18 mouse cellular contexts compared by ENCODE assay signal in the genomic region with DNA sequence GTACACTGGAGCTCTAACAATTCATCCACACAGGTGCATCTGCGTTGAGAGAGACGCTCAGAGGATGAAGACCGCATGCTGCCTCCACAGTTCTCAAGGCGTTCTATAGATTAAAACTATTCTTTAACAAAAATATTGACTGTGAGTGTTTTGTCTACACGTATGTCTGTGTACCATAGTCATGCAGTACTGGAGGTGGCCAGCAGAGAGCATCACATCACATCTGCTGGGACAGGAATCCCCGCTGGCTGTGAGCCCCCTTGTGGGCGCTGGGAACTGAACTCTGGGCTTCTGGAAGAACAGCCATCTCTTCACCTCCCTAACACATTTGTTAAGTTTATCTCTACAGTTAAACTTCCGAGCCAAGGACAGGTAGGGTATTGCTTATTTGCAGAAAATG. TPM values are rescaled to one million over a fixed set of nuclear protein-coding genes. Genes with fewer than 3 reads are reported as not detected.
A peak's percentile ranks its signal among the peaks of the same experiment; 100 is the strongest.
DNase-seq lines count a peak whose midpoint lies in the region; ATAC-seq and TF ChIP-seq lines count a peak whose summit lies in the region.
"Had no signal": no experiment of that assay in that cellular context is flagged by ENCODE, and none has a peak within 500 bp of the region (broad histone marks: within the 10 kb centered on the region; RNA-seq: fewer than 3 reads in every experiment).

No protein-coding gene starts in this region.

- peak; percentile 14 for TF ChIP-seq CTCF in left cerebral cortex, adult 2 months (IDR thresholded peaks at IDR 0.05)
- TF ChIP-seq CTCF in thymus, adult 2 months (IDR thresholded peaks at IDR 0.05; ENCODE audit: borderline replicate concordance, control insufficient read depth, extremely low read depth, insufficient read depth, low read length, poor library complexity), result no peak

- no peak for ATAC-seq in CD4-positive, CD25-positive, alpha-beta regulatory T cell, adult 4 months

- 90% methylated on average over 8 of the region's 8 CpGs for WGBS in thymus, adult 2 months

- no peak overlapping the region for H3K4me3 ChIP-seq in left cerebral cortex, adult 2 months
- no peak overlapping the region for H3K4me3 ChIP-seq in thymus, adult 2 months (ENCODE audit: control insufficient read depth, insufficient read depth, low read length)
- H3K4me3 ChIP-seq: limb, embryonic 12.5 days; myocyte had no signal

- H3K36me3 ChIP-seq in thymus, adult 2 months (ENCODE audit: control insufficient read depth, insufficient read depth, low read length), result no peaks in the 10 kb centered on the region
- H3K36me3 ChIP-seq: limb, embryonic 12.5 days had no signal

- no peak for TF ChIP-seq POLR2A in thymus, adult 2 months (IDR thresholded peaks at IDR 0.05; ENCODE audit: control insufficient read depth, extremely low read depth, insufficient read depth, low read length, poor library complexity)

- H3K27ac ChIP-seq in left cerebral cortex, adult 2 months, result no peak overlapping the region
- H3K27ac ChIP-seq in thymus, adult 2 months (ENCODE audit: control insufficient read depth, insufficient read depth, low read length), result no peak overlapping the region
- H3K27ac ChIP-seq: hindbrain, embryonic 14.5 days; limb, embryonic 12.5 days had no signal

- intact Hi-C loops in left cerebral cortex, adult 2 months (cut with DNase I), result no loop called here

- H3K27me3 ChIP-seq in thymus, adult 2 months (ENCODE audit: control insufficient read depth, insufficient read depth, low read length), result no peaks in the 10 kb centered on the region; the same call in 1 of the 2 replicates

- peak; percentile 34 for DNase-seq in CD4-positive, CD25-positive, alpha-beta regulatory T cell, adult 2 months (ENCODE audit: low read depth, low spot score)
- no peak for DNase-seq in left cerebral cortex, adult 2 months (ENCODE audit: extremely low spot score in 1 of 2, low spot score in 2 of 2)
- DNase-seq in left cerebral cortex, adult 11 months (ENCODE audit: low spot score), result no peak
- peak; percentile 20 for DNase-seq in thymus, postnatal 25 days
- DNase-seq in thymus, adult 2 months, result no peak
- peak; percentile 54 for DNase-seq in thymus, postnatal 4 days
- no peak for DNase-seq in layer of hippocampus, postnatal 25 days (ENCODE audit: extremely low spot score in 1 of 2, low spot score in 1 of 2)
- DNase-seq: adrenal gland, adult 8-10 months; cerebellum, postnatal 14 days; layer of hippocampus, adult 9-11 months had no signal

- no peaks in the 10 kb centered on the region for H3K4me1 ChIP-seq in thymus, adult 2 months (replicated peaks; ENCODE audit: control insufficient read depth, insufficient read depth, low read length)

RNA-seq across cellular contexts. Expression of a gene that starts 7.2 kb away (rescaled TPM):
- polyA plus RNA-seq in CD4-positive, CD25-positive, alpha-beta regulatory T cell, adult 4 months (2017; shearing (Covaris generic)), result 1 to 10 TPM in 1 of 2 experiments, under 1 TPM in 1; 0.75 to 1.1 TPM
- not detected for total RNA-seq in left cerebral cortex, adult 2 months (2021)
- 4.9 and 7.5 TPM in 2 replicates for polyA plus RNA-seq in thymus, adult 2 months (2012; rRNA removed)
- under 1 TPM; 0.59 to 0.68 TPM for total RNA-seq in layer of hippocampus, postnatal 25 days (2021)
- polyA plus RNA-seq: kidney, embryonic 14.5 days had no signal

RNA-seq across cellular contexts. Expression of a gene that starts 21.2 kb away (rescaled TPM):
- not detected for polyA plus RNA-seq in CD4-positive, CD25-positive, alpha-beta regulatory T cell, adult 4 months (2017; shearing (Covaris generic))
- total RNA-seq in left cerebral cortex, adult 2 months (2021), result under 1 TPM; 0.20 to 0.23 TPM
- 0.24 TPM in 1 of 2 replicates, not detected in the other for polyA plus RNA-seq in thymus, adult 2 months (2012; rRNA removed)
- total RNA-seq in layer of hippocampus, postnatal 25 days (2021), result under 1 TPM; 0.34 to 0.45 TPM
- total RNA-seq: adrenal gland, adult 8-10 months had no signal
- polyA plus RNA-seq: embryonic facial prominence, embryonic 11.5 days; kidney, embryonic 14.5 days had no signal

RNA-seq across cellular contexts. Expression of a gene that starts 23.2 kb away (rescaled TPM):
- polyA plus RNA-seq in CD4-positive, CD25-positive, alpha-beta regulatory T cell, adult 4 months (2017; shearing (Covaris generic)), result not detected
- total RNA-seq in left cerebral cortex, adult 2 months (2021), result 10 to 100 TPM; 10.4 to 11.0 TPM
- 0.82 and 0.93 TPM in 2 replicates for polyA plus RNA-seq in thymus, adult 2 months (2012; rRNA removed)
- 10 to 100 TPM; 13.0 to 17.5 TPM for total RNA-seq in layer of hippocampus, postnatal 25 days (2021)

RNA-seq across cellular contexts. Expression of a gene that starts 49.2 kb away (rescaled TPM):
- not detected for polyA plus RNA-seq in CD4-positive, CD25-positive, alpha-beta regulatory T cell, adult 4 months (2017; shearing (Covaris generic))
- total RNA-seq in left cerebral cortex, adult 2 months (2021), result not detected
- not detected in 2 replicates for polyA plus RNA-seq in thymus, adult 2 months (2012; rRNA removed)
- total RNA-seq in layer of hippocampus, postnatal 25 days (2021), result not detected
- polyA plus RNA-seq: embryonic facial prominence, embryonic 11.5 days; heart, postnatal 0 days; hindbrain, embryonic 14.5 days; kidney, embryonic 14.5 days; limb, embryonic 12.5 days; lung, embryonic 16.5 days; myocyte had no signal

Comparison
In these comparisons a context has a peak if more than half of its experiments do, and no peak if none do; other contexts are left out.
1. DNase-seq: peak in CD4-positive, CD25-positive, alpha-beta regulatory T cell, adult 2 months (single experiment), thymus, postnatal 25 days (single experiment) and thymus, postnatal 4 days (single experiment); none in left cerebral cortex, adult 2 months (0 of 2), left cerebral cortex, adult 11 months (single experiment), thymus, adult 2 months (single experiment) and layer of hippocampus, postnatal 25 days (0 of 2).